Mouse (Mus musculus): ENCODE data around the gene Carf. TPM values are rescaled to one million over a fixed set of nuclear protein-coding genes. Genes with fewer than 3 reads are reported as not detected.

Carf gene
- polyA plus RNA-seq, 1 experiment = 0.80 TPM

DNA sequence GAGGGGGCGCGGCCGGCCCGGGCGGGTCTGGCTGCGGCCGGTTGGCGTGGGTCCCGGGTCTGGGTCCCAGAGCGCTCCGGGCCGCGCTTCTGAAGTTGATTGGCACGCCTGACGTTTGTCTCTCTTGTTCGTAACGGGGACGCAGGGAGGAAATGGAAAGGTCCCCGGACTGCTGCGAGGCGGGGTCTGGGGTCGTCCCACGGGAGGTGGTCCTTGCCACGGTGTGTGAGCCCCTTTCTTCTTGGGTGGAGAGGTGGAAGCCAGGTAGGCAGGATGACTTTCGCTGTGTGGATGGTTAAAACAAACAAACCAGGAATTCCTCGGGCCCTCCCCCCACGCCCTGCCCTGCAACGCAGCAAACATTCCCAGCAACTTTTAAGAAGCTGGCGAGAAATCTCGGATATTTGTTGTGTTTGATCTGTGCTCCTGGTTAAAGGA, 82.8 kb downstream of the Carf start:
- Histone ChIP-seq H3ac (ENCODE audit: control insufficient read depth, insufficient read length, low read depth) (peak overlapping the region; percentile 77), H3K4me3 (ENCODE audit: insufficient read depth, poor library complexity, severe bottlenecking) (peak overlapping the region; percentile 80), H3K27me3 (ENCODE audit: control insufficient read depth, insufficient read depth, insufficient read length) (no peaks in the 10 kb centered on the region), H3K36me3 (ENCODE audit: control insufficient read depth, insufficient read depth) (peaks cover 11% of the 10 kb centered on the region), H3K79me3 (ENCODE audit: low read depth) (peaks cover 5% of the 10 kb centered on the region), H3K79me2 (ENCODE audit: control insufficient read depth, insufficient read depth) (peaks cover 32% of the 10 kb centered on the region)
- TF ChIP-seq CTCF (IDR thresholded peaks at IDR 0.05; ENCODE audit: control insufficient read depth, insufficient read depth, insufficient read length) (no peak), USF1 (IDR thresholded peaks at IDR 0.05; ENCODE audit: low read depth) (no peak), MYOD1 (IDR thresholded peaks at IDR 0.05; ENCODE audit: control insufficient read depth, insufficient read length, low read depth) (no peak), CEBPB (IDR thresholded peaks at IDR 0.05; ENCODE audit: low read depth) (no peak), MYOG (IDR thresholded peaks at IDR 0.05; ENCODE audit: control insufficient read depth, extremely low read depth, insufficient read length) (no peak), FOSL1 (IDR thresholded peaks at IDR 0.05; ENCODE audit: insufficient read depth, low read length, poor library complexity, severe bottlenecking) (no peak), MAX (IDR thresholded peaks at IDR 0.05) (no peak)

DNA sequence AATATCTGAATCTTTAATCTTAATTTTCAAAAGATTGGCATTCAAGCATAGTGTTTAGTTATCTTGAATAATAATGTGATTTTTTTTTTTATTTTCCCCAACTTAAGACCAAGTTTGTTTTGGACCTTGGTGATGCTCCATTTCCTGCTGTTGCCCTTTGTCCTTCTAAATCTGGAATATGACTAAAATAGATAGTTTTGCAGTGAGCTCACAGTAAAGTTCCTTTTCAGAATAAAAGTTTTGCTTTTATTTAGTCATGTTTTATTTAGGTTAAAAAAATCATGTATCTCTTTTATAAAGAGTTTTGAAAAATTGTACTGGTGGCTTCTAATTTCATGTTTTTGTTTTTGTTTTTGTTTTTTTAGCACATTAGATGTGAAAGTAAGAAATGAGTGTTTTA, 90.4 kb downstream of the Carf start:
- Histone ChIP-seq H3K4me3 (ENCODE audit: insufficient read depth, poor library complexity, severe bottlenecking) (no peak overlapping the region), H3K36me3 (ENCODE audit: control insufficient read depth, insufficient read depth) (peaks cover 23% of the 10 kb centered on the region), H3ac (ENCODE audit: control insufficient read depth, insufficient read length, low read depth) (no peak overlapping the region), H3K79me2 (ENCODE audit: control insufficient read depth, insufficient read depth) (peaks cover 16% of the 10 kb centered on the region), H3K79me3 (ENCODE audit: low read depth) (peaks cover 5% of the 10 kb centered on the region), H3K27me3 (ENCODE audit: control insufficient read depth, insufficient read depth, insufficient read length) (no peaks in the 10 kb centered on the region)
- TF ChIP-seq FOSL1 (IDR thresholded peaks at IDR 0.05; ENCODE audit: insufficient read depth, low read length, poor library complexity, severe bottlenecking) (no peak), CTCF (IDR thresholded peaks at IDR 0.05; ENCODE audit: control insufficient read depth, insufficient read depth, insufficient read length) (no peak), MYOG (IDR thresholded peaks at IDR 0.05; ENCODE audit: control insufficient read depth, extremely low read depth, insufficient read length) (no peak), USF1 (IDR thresholded peaks at IDR 0.05; ENCODE audit: low read depth) (no peak), MYOD1 (IDR thresholded peaks at IDR 0.05; ENCODE audit: control insufficient read depth, insufficient read length, low read depth) (no peak), MAX (IDR thresholded peaks at IDR 0.05) (no peak), CEBPB (IDR thresholded peaks at IDR 0.05; ENCODE audit: low read depth) (no peak)

DNA sequence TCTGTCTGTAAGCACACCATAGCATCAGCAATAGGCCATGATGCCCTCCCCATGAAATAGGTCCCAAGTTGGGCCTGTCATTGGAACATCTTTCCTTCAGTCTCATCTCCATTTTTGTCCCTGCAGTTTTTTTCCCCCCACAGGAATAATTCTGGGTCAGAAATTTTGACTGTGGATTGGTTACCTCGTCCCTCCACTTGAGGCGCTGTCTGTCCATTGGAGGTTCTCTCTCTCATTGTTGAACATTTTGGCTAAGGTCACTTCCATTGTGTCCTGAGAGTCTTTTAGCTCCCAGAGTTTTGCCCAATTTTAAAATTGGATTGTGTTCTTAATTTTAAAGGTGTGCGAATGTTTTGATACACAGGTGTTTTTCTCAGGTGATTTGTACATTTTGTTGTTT, 98.8 kb downstream of the Carf start:
- Histone ChIP-seq H3K79me2 (ENCODE audit: control insufficient read depth, insufficient read depth) (no peaks in the 10 kb centered on the region), H3K79me3 (ENCODE audit: low read depth) (no peaks in the 10 kb centered on the region), H3K36me3 (ENCODE audit: control insufficient read depth, insufficient read depth) (peaks cover 51% of the 10 kb centered on the region), H3K27me3 (ENCODE audit: control insufficient read depth, insufficient read depth, insufficient read length) (no peaks in the 10 kb centered on the region), H3K4me3 (ENCODE audit: insufficient read depth, poor library complexity, severe bottlenecking) (no peak overlapping the region), H3ac (ENCODE audit: control insufficient read depth, insufficient read length, low read depth) (no peak overlapping the region)
- no peak for TF ChIP-seq MYOD1 (IDR thresholded peaks at IDR 0.05; ENCODE audit: control insufficient read depth, insufficient read length, low read depth)
- no peak for TF ChIP-seq CEBPB (IDR thresholded peaks at IDR 0.05; ENCODE audit: low read depth)
- no peak for TF ChIP-seq MYOG (IDR thresholded peaks at IDR 0.05; ENCODE audit: control insufficient read depth, extremely low read depth, insufficient read length)
- TF ChIP-seq USF1 (IDR thresholded peaks at IDR 0.05; ENCODE audit: low read depth) = no peak
- TF ChIP-seq CTCF (IDR thresholded peaks at IDR 0.05; ENCODE audit: control insufficient read depth, insufficient read depth, insufficient read length) = no peak
- TF ChIP-seq FOSL1 (IDR thresholded peaks at IDR 0.05; ENCODE audit: insufficient read depth, low read length, poor library complexity, severe bottlenecking) = no peak
- no peak for TF ChIP-seq MAX (IDR thresholded peaks at IDR 0.05)

DNA sequence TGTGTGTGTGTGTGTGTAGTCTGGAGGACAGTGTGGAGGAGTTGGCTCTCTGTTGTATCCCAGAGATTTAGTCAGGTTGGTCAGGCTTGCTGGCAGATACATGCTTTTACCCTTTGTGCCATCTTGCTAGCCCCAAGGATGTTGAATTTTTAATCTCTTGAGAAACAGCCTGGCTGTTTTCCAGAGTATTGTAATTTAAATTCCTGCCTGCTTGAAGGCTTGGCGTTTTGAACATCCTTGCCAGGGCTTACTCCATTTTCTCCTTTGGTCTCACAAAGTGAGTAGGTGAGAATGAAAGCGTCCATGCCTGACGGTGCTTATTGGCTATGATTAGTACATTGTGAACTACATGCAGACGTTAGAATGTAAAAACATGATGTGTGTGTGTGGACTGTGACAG, 101.0 kb downstream of the Carf start:
- no peak for TF ChIP-seq CTCF (IDR thresholded peaks at IDR 0.05; ENCODE audit: control insufficient read depth, insufficient read depth, insufficient read length)
- no peak for TF ChIP-seq CEBPB (IDR thresholded peaks at IDR 0.05; ENCODE audit: low read depth)
- no peaks in the 10 kb centered on the region for H3K27me3 ChIP-seq (ENCODE audit: control insufficient read depth, insufficient read depth, insufficient read length)
- H3K79me2 ChIP-seq (ENCODE audit: control insufficient read depth, insufficient read depth) = no peaks in the 10 kb centered on the region
- no peaks in the 10 kb centered on the region for H3K79me3 ChIP-seq (ENCODE audit: low read depth)
- no peak overlapping the region for H3K4me3 ChIP-seq (ENCODE audit: insufficient read depth, poor library complexity, severe bottlenecking)
- no peak overlapping the region for H3ac ChIP-seq (ENCODE audit: control insufficient read depth, insufficient read length, low read depth)
- H3K36me3 ChIP-seq (ENCODE audit: control insufficient read depth, insufficient read depth) = peaks cover 71% of the 10 kb centered on the region

Other genes starting within 250 kb of the Carf start
- gene Fam117b, start 185.2 kb upstream of the Carf start, polyA plus RNA-seq (2012; fragmentation: generic; extraction: Trizol) = 5.8 TPM
- gene Ica1l, start 55.1 kb upstream of the Carf start, polyA plus RNA-seq (2012; fragmentation: generic; extraction: Trizol) = 0.06 TPM
- 27.2 TPM for gene Wdr12, start 398 bp downstream of the Carf start, polyA plus RNA-seq (2012; fragmentation: generic; extraction: Trizol)
- gene Nbeal1, start 82.4 kb downstream of the Carf start, polyA plus RNA-seq (2012; fragmentation: generic; extraction: Trizol) = 0.78 TPM
- 20.0 TPM for gene Cyp20a1, start 245.1 kb downstream of the Carf start, polyA plus RNA-seq (2012; fragmentation: generic; extraction: Trizol)

Measured in C2C12 (cell line).